Mouse (Mus musculus) splenic B cell, adult 2 months (primary cell): ENCODE measurements around the gene Mia2.

Source experiments
- DNase-seq: peaks from one replicate; pipeline ENCODE4 v3.0.0-alpha.2; 2011; ENCODE audit warnings: low read depth, low spot score
- H3K27me3 ChIP-seq: 2 replicates; pipeline ENCODE4 v1.6.1; 2012; ENCODE audit warnings: mild to moderate bottlenecking, low read length, moderate library complexity, mixed read lengths; ENCODE audit not compliant: control insufficient read depth, poor library complexity, insufficient read depth, severe bottlenecking
- H3K36me3 ChIP-seq: 2 replicates; pipeline ENCODE4 v1.6.1; 2012; ENCODE audit warnings: mild to moderate bottlenecking, low read length, moderate library complexity, mixed read lengths; ENCODE audit not compliant: control insufficient read depth, poor library complexity, insufficient read depth, severe bottlenecking

Mia2 gene

GRCm38 (mm10) chr12:59164522-59164921 lies 68.9 kb downstream of the Mia2 start:
- DNase-seq = no peak
- Histone ChIP-seq H3K27me3 (no peaks in the 10 kb centered on the region), H3K36me3 (peaks cover 17% of the 10 kb centered on the region)

- Histone ChIP-seq H3K36me3 (peaks cover 19% of the 10 kb centered on the region), H3K27me3 (no peaks in the 10 kb centered on the region)
- DNase-seq = no peak
Observed at GRCm38 (mm10) chr12:59166557-59166956, 71.0 kb downstream of the Mia2 start.

- DNase-seq = no peak
- Histone ChIP-seq H3K27me3 (no peaks in the 10 kb centered on the region), H3K36me3 (peaks cover 18% of the 10 kb centered on the region)
Observed at GRCm38 (mm10) chr12:59169935-59170334, 74.3 kb downstream of the Mia2 start.

GRCm38 (mm10) chr12:59177814-59178213 lies 82.2 kb downstream of the Mia2 start:
- no peaks in the 10 kb centered on the region for H3K27me3 ChIP-seq
- no peak for DNase-seq
- H3K36me3 ChIP-seq = peaks cover 14% of the 10 kb centered on the region

- no peak for DNase-seq
- Histone ChIP-seq H3K27me3 (no peaks in the 10 kb centered on the region), H3K36me3 (0 out of 2 replicates have a peak, but pooled peaks cover 8% of the 10 kb centered on the region)
Observed at GRCm38 (mm10) chr12:59188086-59188682, 92.6 kb downstream of the Mia2 start.

GRCm38 (mm10) chr12:59193637-59194036 lies 98.0 kb downstream of the Mia2 start:
- DNase-seq = no peak

GRCm38 (mm10) chr12:59194341-59195003 lies 98.9 kb downstream of the Mia2 start:
- DNase-seq = no peak
- H3K27me3 ChIP-seq = no peaks in the 10 kb centered on the region
- peaks cover 2% of the 10 kb centered on the region; the same call in 1 of the 2 replicates for H3K36me3 ChIP-seq

More at GRCm38 (mm10) chr12:59193637-59194036, 98.0 kb downstream of the Mia2 start:
- H3K36me3 ChIP-seq = no peaks in the 10 kb centered on the region
- no peaks in the 10 kb centered on the region for H3K27me3 ChIP-seq

- DNase-seq = no peak
- H3K36me3 ChIP-seq = peaks cover 2% of the 10 kb centered on the region; the same call in 1 of the 2 replicates
- no peaks in the 10 kb centered on the region for H3K27me3 ChIP-seq
Observed at GRCm38 (mm10) chr12:59195065-59195464, 99.5 kb downstream of the Mia2 start.

- DNase-seq = no peak
- H3K36me3 ChIP-seq = peaks cover 2% of the 10 kb centered on the region
- no peaks in the 10 kb centered on the region for H3K27me3 ChIP-seq
Observed at GRCm38 (mm10) chr12:59195941-59196340, 100.3 kb downstream of the Mia2 start.

GRCm38 (mm10) chr12:59198750-59199149 lies 103.2 kb downstream of the Mia2 start:
- DNase-seq = no peak
- Histone ChIP-seq H3K36me3 (peaks cover 11% of the 10 kb centered on the region), H3K27me3 (no peaks in the 10 kb centered on the region)

GRCm38 (mm10) chr12:59199361-59199760 lies 103.8 kb downstream of the Mia2 start:
- H3K36me3 ChIP-seq = peaks cover 14% of the 10 kb centered on the region
- DNase-seq = no peak
- no peaks in the 10 kb centered on the region for H3K27me3 ChIP-seq

- peaks cover 17% of the 10 kb centered on the region for H3K36me3 ChIP-seq
- no peaks in the 10 kb centered on the region for H3K27me3 ChIP-seq
- no peak for DNase-seq
Observed at GRCm38 (mm10) chr12:59205571-59205970, 110.0 kb downstream of the Mia2 start.

- no peaks in the 10 kb centered on the region for H3K27me3 ChIP-seq
- peaks cover 15% of the 10 kb centered on the region for H3K36me3 ChIP-seq
- peak; percentile 68 for DNase-seq
Observed at GRCm38 (mm10) chr12:59206208-59206999, 110.8 kb downstream of the Mia2 start.

GRCm38 (mm10) chr12:59207000-59207390 lies 111.4 kb downstream of the Mia2 start:
- peaks cover 14% of the 10 kb centered on the region for H3K36me3 ChIP-seq
- peak; percentile 47 for DNase-seq

GRCm38 (mm10) chr12:59207814-59208213 lies 112.2 kb downstream of the Mia2 start:
- H3K36me3 ChIP-seq = peaks cover 11% of the 10 kb centered on the region
- no peak for DNase-seq
- no peaks in the 10 kb centered on the region for H3K27me3 ChIP-seq

More at GRCm38 (mm10) chr12:59207000-59207390, 111.4 kb downstream of the Mia2 start:
- H3K27me3 ChIP-seq = no peaks in the 10 kb centered on the region
